Mouse (Mus musculus) frontal cortex, postnatal 10 days (tissue): ENCODE measurements at regions not wholly inside any gene's neighbourhood (a gene's known extent, or its start where the extent isn't known, plus 50 kb on each side); places are given as distances from the start of the nearest gene placed in this dataset.

Experiments
- DNase-seq, 2 experiments: peaks; one replicate each; pipeline ENCODE4 v3.0.0; 2022; ENCODE audit warnings: low spot score in 2 of 2, mixed read lengths in 1 of 2

- DNase-seq: no peak
These were observed 392.0 kb downstream of the Igsf11 start for GRCm38 (mm10) chr16:39284484-39284883.

DNA sequence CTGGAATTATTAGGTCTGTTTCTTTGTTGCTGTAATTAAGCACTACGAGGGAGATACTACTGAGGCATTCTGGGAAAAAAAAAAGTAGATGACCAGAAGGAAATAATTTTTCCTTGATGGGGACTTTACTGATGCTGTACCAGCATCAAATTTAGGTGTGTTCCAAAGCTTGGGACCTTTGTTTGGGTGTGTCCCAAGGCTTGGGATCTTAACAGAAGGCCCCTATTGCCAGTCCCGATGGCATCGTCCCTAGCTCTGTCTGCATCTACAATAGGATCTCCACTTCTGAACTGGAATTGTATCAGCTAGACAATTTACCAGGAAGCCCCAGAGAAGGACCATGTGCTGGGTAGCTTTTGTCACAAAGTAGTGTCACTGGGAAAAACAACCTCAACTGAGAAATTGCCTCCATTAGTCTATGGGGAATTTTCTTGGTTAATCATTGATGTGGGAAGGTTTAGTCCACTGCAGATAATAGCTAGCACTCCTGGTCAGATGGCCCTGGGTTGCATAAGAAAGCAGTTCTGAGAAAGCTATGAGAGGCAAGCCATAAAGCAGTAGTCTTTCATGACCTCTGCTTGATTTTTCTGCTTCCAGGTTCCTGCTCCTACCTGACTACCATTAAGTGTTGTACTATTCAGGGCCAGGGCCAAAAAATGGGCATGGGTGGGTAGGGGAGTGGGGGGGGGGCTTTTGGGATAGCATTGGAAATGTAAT, 392.7 kb downstream of the Igsf11 start:
- DNase-seq: no peak

DNA sequence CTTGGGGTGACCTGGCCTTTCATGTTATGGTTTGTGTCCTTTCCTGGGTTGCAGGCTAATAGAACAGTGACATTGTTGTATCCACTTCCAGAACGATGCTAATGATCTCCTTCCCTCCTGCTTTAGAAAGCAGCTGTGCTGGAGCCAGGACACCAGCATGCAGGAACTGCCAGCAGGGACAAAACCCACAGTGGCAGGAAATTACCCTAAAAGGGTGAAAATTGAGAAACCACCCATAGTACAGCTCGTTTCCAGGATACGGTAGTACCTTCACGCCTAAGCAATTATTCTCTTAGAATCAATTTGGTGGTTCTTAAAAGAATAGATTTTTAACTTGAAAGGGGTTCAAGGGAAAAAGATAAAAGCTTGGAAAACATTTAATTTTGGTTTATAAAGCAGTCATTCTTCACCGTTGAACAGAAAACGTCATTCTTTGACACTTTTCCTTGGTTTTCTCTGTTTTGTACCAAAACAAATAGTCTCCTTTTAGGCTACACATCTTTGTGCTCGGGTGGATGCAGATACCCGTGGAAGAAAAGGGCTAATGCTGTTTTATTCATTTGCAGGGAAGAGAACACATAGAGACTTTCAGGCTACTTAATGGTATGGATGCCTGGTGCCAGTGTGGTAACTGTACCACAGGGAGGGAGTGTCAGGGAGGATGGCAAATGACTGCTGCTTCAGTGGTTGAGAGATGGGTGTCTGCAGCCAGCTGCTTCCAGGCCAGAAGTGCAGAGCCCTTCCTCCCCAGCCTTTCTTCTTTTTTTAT, 394.5 kb downstream of the Igsf11 start:
- DNase-seq: no peak

DNA sequence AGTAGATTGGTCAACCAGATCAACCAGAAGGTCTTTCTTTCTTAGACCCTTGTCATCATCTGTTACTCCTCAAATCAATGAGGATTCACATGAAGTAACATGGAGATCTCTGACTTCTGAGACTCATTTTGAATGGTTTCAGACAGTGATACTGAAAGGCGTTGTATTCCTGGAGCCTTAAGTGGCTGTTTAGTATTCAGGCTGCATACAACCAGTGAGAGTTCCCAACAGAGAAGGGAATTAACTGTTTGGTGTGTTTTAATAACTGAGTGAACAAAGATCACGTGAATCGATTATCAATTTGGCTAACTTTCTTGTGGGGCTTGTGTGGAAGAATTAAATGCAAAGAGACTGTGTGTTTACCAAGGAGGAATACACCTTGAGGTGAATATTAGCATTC, 406.4 kb downstream of the Igsf11 start:
- no peak for DNase-seq

- peak; percentile 53 to 74 for DNase-seq
These were observed 410.5 kb downstream of the Igsf11 start for GRCm38 (mm10) chr16:39302902-39303361.

DNA sequence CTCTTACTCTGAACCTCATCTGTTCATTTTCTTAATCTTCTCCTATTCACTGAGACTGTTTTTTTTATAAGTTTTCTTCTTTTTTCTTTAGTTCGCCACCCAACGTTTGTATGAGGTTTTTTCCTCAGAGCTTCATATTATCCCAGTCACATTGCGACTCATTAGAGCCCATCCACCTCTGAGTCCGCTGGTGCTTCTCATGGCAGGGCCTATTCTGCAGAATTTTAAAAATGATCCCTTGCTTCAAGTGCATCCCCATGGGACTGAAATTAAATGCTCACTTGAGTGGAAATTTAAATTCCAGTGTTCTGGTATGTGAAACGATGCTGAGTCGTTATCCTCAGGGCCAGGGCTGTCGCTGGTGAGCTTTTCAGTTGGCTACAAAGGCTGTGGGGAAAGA, 410.9 kb downstream of the Igsf11 start:
- DNase-seq: no peak

DNA sequence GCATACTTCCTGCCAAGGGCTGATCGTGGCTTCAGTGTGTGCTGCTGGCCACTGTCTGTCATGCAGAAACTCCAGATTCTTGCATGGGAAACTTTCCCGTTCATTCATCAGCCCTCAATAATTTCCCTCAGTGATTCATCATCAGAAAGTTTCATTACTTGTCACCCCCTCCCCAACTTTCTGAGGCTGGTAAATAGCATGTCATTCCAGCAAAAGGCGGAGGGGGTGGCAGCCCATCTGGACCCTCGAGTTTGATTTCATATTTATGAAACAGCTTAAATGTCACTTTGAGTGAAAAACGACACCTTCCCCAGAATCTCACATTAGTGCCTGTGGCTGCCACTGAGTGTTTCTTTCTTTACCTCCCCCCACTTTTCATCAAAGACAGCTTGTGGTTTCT, 415.5 kb downstream of the Igsf11 start:
- no peak for DNase-seq

DNA sequence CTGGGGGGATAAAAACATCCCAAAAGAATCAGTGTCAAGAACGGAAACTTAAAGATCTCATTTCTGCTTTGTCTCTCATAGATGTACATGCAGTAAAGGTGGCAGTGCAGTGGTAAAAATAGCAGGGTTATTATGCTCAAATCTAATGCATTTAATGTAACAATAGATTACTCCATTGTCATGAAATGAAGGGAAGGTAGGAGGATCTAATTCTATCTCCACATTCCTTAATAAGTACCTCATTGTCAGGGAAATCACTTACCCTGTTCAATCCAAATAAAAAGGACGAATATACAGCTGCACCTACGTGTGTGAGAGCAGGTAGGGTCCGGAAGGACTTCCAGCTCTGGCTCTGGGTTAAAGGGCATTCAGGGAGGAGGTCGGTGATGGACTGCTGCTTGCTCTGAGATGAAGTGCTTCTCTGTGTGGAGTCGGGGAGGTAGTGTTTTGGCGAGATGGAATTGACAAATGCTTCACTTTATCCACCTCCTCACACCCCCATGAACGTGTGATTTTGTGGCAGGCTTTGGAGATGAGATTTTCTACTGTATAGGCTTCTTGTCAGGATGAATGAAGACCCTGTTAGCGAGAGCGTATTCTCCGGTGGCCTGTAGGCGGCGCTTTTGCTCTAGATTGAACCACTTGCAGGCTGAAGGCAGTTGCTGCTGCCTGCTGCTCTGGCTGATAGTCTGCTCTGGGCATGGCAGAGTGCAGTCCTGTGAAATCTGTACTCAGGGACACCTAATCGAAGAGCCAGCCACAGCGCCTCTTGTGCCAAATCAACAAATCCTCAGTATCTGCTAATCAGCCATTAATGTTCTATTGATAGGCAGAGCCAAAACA, 424.5 kb downstream of the Igsf11 start:
- DNase-seq: peak; percentile 64 to 85

- no peak for DNase-seq
These were observed 433.2 kb downstream of the Igsf11 start for GRCm38 (mm10) chr16:39325627-39326026.

GRCm38 (mm10) chr16:39363657-39364056, 471.2 kb downstream of the Igsf11 start:
- DNase-seq: no peak

GRCm38 (mm10) chr16:39368276-39368675, 475.8 kb downstream of the Igsf11 start:
- no peak for DNase-seq

DNA sequence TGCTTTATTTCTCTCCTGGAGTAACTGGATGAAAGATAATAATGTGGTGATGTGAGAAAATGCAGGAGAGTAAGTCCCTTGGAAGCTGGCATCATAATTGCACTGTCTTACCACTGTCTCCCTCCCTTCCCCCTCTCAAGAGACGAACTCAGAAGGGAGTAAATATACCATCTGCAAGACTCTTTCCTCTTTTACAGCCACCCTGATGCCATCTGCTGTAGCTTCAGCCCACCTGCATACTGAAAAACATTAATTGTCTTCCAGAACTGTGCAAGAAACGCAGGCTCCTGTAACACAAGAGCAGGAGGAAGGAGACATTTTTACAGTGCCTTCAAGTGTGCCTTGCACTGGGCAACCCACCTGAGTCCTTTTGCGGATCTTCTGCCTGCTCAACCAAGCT, 482.1 kb downstream of the Igsf11 start:
- DNase-seq: peak; percentile 5 to 10

DNA sequence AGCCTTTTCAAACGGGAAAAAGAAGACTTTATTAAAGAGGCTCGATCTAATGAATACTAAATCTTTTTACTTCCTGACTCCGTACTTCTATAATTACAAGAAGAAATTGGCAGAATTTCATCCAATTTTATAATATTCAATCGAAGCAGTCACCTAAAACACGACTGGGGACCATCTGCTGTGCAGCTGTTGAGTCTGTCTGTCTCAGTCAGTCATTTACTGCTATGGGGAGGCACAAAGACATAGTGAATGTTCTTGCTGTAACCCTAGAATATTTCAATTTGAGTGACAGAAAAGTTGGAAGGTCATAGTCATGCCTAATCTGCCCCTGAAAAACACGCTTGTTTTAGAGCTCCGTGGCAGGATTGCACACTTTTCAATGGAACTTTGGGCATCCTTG, 487.5 kb downstream of the Igsf11 start:
- no peak for DNase-seq

GRCm38 (mm10) chr16:39389943-39390342, 497.5 kb downstream of the Igsf11 start:
- no peak for DNase-seq

- no peak for DNase-seq
These were observed 498.2 kb downstream of the Igsf11 start for GRCm38 (mm10) chr16:39390626-39391025.

DNA sequence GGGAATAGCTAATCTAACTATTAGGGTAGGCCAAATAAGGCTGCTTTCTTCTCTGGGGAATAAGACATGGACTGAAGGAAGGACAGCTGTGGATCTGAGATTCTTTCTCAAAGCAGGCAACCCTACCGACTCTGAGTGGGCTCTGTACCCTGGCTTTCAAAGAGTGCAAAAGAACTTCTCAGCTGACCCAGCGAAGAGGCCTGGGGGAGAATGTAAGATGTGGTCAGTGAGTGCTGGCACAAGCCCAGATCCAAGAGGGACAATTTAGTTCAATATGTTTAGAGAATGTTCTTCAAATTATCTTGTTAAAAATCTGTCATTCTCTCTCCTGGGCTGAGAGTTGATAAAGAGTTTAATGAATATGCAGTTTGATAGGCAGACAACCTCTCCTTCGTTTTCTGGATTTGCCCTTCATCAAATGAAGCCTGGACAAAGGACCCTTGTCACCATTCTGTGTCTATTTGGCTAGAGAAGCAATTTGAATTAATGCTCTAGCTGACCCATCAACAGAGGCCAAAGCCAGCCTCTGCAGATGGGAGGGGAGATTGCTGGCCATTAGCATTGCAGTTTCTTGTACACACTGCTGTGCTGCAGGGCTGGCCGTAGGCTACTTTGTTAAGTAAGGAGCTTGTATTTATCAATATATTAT, 509.8 kb downstream of the Igsf11 start:
- DNase-seq: peak; percentile 39 to 40

GRCm38 (mm10) chr16:39431581-39431980, 539.1 kb downstream of the Igsf11 start:
- no peak for DNase-seq

DNA sequence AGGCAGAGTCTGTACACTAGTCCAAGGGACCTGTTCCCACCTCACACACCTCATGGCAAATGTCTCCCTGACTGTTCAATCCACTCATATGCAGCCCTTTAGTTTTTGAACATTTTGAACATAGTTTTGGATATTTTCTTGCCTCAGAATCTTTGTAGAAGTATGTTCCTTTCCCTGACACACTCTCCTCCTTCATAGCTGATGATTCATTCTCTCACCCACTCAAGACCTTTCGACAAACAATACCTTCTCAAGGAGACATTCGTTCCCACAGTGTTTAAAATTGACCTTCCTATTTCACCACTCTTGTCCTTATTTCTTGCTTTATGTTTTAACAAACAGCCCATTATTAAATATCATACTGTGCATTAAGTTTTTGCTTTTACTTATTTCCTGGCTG, 538.4 kb upstream of the Lsamp start:
- no peak for DNase-seq

DNA sequence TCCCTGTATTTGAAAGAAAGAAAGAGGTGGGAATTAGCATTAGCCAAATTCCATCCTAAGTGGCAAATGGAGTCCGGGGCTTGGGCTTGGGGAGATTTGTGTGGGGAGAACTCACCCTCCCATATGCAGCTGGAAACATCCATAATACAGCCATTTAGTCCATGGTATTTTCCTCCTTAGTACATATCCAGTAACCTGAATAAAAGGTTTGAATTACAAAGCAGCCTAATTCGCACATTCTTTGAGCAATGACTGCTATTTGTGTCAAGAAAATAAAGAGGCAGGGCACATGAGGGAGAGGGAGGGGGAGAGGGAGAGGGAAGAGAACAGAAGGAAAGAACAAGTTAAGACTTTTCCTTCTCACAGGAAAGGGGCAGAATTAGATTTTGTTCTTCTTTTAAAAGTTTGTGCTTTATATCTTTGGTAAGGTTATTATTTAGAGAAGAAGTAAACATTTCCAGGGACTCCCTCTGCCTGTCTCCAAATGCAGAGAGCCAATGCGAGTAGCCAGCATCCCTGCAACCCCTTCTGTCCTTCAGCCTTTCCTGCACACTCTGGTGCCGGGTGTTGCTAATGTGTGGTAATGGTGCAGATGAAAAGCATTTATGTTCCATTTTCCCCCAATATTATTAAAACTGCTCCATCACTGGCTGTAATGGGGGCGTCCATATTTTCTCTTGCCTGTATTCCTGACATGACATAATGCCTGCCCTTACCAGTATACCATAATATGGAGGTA, 530.6 kb upstream of the Lsamp start:
- DNase-seq: no peak
